Mouse (Mus musculus): ENCODE measurements at regions not wholly inside any gene's neighbourhood (a gene's known extent, or its start where the extent isn't known, plus 50 kb on each side); places are given as distances from the start of the nearest gene placed in this dataset.
"Not testable (repeated sequence)": the region's sequence is repeated elsewhere in the genome, so short reads cannot be mapped to it uniquely, and the experiment has no call there.

- no peak for DNase-seq
Measured at GRCm38 (mm10) chr10:66643160-66643559, 452.8 kb upstream of the Jmjd1c start.

DNA sequence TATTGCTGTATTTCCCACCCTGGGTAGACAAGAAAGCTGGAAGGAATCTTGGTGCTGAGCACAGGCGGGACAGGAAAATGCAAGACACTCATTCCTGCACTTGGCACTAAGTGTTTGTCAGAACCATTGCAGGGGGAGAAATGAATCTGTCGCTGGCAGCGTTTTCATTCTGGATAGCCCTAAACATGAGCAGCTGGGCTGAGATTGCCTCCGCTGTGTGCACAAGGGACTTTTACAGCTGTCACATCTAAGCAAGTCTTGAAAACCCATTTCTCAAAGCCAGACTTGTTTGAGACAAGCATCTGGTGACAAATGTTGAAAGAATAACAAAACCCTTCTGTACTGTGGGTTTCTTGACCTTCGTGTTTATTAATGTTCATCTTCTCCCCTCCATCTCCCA, 438.4 kb upstream of the Jmjd1c start:
- peak in 1 of 2 experiments; percentile 10 for DNase-seq

DNA sequence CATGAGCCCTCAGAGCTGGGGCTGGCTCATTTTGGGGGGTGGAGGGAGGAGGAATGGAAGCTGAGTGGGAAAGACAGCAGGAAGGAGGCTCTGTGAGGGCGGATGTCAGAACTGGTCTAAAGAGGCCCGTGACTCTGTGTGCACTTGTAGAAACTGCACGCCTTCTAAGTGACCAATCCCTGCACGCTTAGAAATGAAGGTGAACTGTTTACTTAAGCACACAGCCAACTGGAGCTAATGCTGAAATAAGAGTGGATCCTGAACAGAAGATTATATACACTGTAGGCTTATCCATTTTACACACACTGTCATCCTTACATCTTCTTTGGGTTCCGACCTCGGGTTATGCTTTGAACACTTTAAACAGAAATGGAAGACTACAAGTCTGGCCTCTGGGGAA, 412.8 kb upstream of the Jmjd1c start:
- no peak for DNase-seq

- not testable (repeated sequence) for DNase-seq
Measured at GRCm38 (mm10) chr10:66689196-66689595, 406.7 kb upstream of the Jmjd1c start.

- peak; percentile 66 to 76 for DNase-seq
Measured at GRCm38 (mm10) chr10:66694549-66695285, 401.2 kb upstream of the Jmjd1c start.

- DNase-seq, result peak in 1 of 2 experiments; percentile 27
Measured at GRCm38 (mm10) chr10:66714926-66715325, 381.0 kb upstream of the Jmjd1c start.

DNA sequence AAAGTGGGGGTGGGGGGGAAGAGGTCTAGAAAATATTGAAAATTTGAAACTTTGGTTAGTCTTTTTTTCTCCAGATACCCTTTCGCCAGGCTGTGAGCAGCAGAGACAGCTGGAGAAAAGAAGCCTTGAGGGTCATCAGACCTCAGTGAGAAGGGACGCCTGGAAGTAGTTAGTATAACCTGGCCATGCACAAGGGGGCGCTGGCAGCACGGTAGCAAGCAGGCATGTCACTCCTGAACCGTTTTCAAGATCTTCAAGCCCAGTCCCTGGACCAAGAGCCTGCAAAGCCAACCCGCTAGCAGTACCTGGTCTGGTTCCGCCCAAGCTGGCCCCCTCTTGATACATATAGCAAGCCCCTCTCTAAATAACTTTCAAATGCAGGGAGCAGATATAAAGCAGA, 378.0 kb upstream of the Jmjd1c start:
- peak; percentile 43 to 64 for DNase-seq

GRCm38 (mm10) chr10:66719796-66720195, 376.1 kb upstream of the Jmjd1c start:
- DNase-seq, result peak; percentile 34 to 52

GRCm38 (mm10) chr10:66733631-66734030, 362.3 kb upstream of the Jmjd1c start:
- peak; percentile 58 to 72 for DNase-seq

- peak; percentile 78 to 82 for DNase-seq
Measured at GRCm38 (mm10) chr10:66734853-66735252, 361.1 kb upstream of the Jmjd1c start.

- DNase-seq, result peak; percentile 40 to 51
Measured at GRCm38 (mm10) chr10:66739017-66739416, 356.9 kb upstream of the Jmjd1c start.

DNA sequence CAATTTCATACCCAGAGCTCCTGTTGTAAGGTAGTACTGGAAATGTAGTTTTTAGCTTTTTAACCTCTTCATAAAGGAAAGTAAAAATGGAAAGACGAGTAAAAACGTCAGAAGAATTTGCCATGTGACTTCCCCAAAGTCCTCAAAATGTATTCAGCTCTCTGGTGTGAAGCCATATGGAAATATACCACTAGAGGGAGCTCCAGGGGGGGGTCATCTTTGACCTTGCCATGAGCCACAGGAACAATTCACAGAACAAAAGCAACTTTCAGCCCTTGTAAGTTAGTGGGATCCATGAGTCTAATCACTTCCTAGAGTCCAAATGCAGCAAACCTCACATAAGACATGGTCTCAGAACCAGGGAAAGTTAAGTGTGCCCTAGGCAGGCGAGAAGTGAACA, 354.1 kb upstream of the Jmjd1c start:
- peak; percentile 55 to 66 for DNase-seq

DNA sequence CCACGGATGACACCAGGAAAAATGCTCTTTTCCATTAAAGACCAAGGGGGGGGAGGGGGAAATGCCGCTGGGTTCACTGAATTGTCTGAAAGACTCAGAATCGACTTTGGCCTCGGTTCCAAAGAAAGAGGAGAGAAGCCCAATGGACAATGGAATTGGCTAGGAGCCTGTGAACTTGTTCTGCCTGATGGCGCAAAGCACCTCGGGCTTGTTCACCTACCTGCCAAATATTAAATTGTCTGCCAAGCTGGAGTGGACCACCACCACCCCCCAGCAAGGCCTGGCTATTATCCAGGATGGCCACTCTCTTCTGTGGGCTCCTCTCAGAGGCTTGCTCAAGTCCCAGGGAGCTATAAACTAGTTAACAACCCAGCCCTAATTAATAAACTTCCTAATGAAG, 352.7 kb upstream of the Jmjd1c start:
- DNase-seq, result peak; percentile 86 to 87

- no peak for DNase-seq
Measured at GRCm38 (mm10) chr10:66745871-66746270, 350.1 kb upstream of the Jmjd1c start.

- DNase-seq, result no peak
Measured at GRCm38 (mm10) chr10:66752237-66752810, 343.6 kb upstream of the Jmjd1c start.

GRCm38 (mm10) chr10:66756866-66757265, 339.1 kb upstream of the Jmjd1c start:
- DNase-seq, result no peak

- peak; percentile 75 to 83 for DNase-seq
Measured at GRCm38 (mm10) chr10:66770161-66771030, 325.5 kb upstream of the Jmjd1c start.

- DNase-seq, result peak; percentile 90 to 95
Measured at GRCm38 (mm10) chr10:66780335-66781170, 315.4 kb upstream of the Jmjd1c start.

GRCm38 (mm10) chr10:66781171-66781510, 314.8 kb upstream of the Jmjd1c start:
- DNase-seq, result no peak

- no peak for DNase-seq
Measured at GRCm38 (mm10) chr10:66782025-66782424, 313.9 kb upstream of the Jmjd1c start.

DNA sequence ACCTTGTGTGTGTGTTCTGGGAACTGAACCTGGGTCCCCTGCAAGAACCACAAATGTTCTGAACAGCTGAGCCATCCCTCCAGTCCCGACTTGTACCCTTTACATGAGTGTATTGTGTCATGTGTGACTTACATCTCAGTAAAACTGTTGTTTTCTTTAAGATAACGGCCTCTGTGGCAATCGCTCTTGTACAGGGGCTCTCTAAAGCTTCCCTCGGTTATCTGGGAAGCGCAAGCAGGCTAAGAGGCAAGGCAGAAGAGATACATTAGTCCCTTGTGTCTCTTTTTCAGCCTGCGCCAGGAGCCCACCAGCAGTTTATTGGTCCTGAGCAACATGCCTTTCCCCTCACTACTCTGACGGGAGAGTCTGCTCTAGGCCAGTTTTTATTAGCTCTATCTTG, 308.1 kb upstream of the Jmjd1c start:
- no peak for DNase-seq

DNA sequence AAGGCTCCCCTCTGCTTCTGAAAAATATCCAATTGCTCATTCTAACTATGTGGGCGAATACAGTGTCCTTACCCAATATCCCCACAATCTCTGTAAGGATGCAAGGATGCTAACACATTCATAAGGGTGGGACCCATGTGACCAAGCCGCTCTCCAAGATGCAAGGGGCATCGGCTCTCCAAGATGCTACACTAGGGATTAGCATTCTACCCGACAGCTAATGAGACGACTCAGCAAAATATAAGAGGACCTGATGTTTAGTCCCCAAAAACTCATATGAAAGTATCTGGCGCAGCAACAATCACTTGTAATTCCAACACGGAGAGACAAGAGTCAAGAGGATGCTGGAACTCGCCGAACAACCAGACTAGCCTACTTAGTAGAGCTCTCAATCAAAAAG, 299.6 kb upstream of the Jmjd1c start:
- DNase-seq, result no peak

- no peak for DNase-seq
Measured at GRCm38 (mm10) chr10:66802691-66803090, 293.2 kb upstream of the Jmjd1c start.

Measured in cerebellum, postnatal 14 days (tissue).